Mouse (Mus musculus) heart, embryonic 13.5 days (tissue): ENCODE measurements at regions not wholly inside any gene's neighbourhood (a gene's known extent, or its start where the extent isn't known, plus 50 kb on each side); places are given as distances from the start of the nearest gene placed in this dataset.
"Not testable (repeated sequence)": the region's sequence is repeated elsewhere in the genome, so short reads cannot be mapped to it uniquely, and the experiment has no call there.

Source experiments
- ATAC-seq: fragments of 200-750 bp; cut with Nextera tagmentation; 2 replicates; pipeline ENCODE4 v1.8.0; 2017; ENCODE audit warnings: moderate TSS enrichment; ENCODE audit not compliant: insufficient number of reproducible peaks, low FRiP score, low TSS enrichment; ENCODE audit errors: extremely low read depth
- H3K27ac ChIP-seq: fragments of 300-500 bp; sonication (generic); replicated peaks from 2 replicates; pipeline ENCODE4 v1.5.1; 2015; ENCODE audit warnings: moderate library complexity, mild to moderate bottlenecking, inconsistent platforms
- H3K27me3 ChIP-seq: fragments of 300-500 bp; sonication (generic); replicated peaks from 2 replicates; pipeline ENCODE4 v1.6.1; 2015; ENCODE audit warnings: mild to moderate bottlenecking, inconsistent platforms
- H3K36me3 ChIP-seq: fragments of 300-500 bp; sonication (generic); 2 replicates; pipeline ENCODE4 v1.6.1; 2015; ENCODE audit warnings: mild to moderate bottlenecking, inconsistent platforms
- H3K4me1 ChIP-seq: fragments of 300-500 bp; sonication (generic); 2 replicates; pipeline ENCODE4 v1.6.1; 2015; ENCODE audit warnings: inconsistent platforms
- H3K4me2 ChIP-seq: fragments of 300-500 bp; sonication (generic); 2 replicates; pipeline ENCODE4 v1.6.1; 2015; ENCODE audit warnings: inconsistent platforms, mild to moderate bottlenecking, moderate library complexity
- H3K4me3 ChIP-seq: fragments of 300-500 bp; sonication (generic); 2 replicates; pipeline ENCODE4 v1.5.1; 2015; ENCODE audit warnings: moderate library complexity, mild to moderate bottlenecking, inconsistent platforms
- H3K9ac ChIP-seq: fragments of 300-500 bp; sonication (generic); 2 replicates; pipeline ENCODE4 v1.6.1; 2015; ENCODE audit warnings: inconsistent platforms, mild to moderate bottlenecking, moderate library complexity
- H3K9me3 ChIP-seq: fragments of 300-500 bp; sonication (generic); 2 replicates; pipeline ENCODE4 v1.6.1; 2016; ENCODE audit warnings: inconsistent platforms
- WGBS: fragments of 180-500 bp; shearing (Covaris S2); methylation state at CpG from one replicate; pipeline ENCODE4 v1.1.7; 2015; ENCODE audit warnings: mixed read lengths; 5-methylcytosine and 5-hydroxymethylcytosine counted together

- H3K9me3 ChIP-seq, H3K4me3 ChIP-seq, H3K4me1 ChIP-seq, H3K4me2 ChIP-seq, H3K27ac ChIP-seq, H3K27me3 ChIP-seq, H3K36me3 ChIP-seq, H3K9ac ChIP-seq: not testable (repeated sequence)
- 0 out of 2 replicates have a peak, but pooled peaks have one; percentile 12 for ATAC-seq
- 57% methylated on average over 3 of the region's 3 CpGs for WGBS
These were observed 57.9 kb upstream of the Zfp709 start for GRCm38 (mm10) chr8:71823655-71824622.

DNA sequence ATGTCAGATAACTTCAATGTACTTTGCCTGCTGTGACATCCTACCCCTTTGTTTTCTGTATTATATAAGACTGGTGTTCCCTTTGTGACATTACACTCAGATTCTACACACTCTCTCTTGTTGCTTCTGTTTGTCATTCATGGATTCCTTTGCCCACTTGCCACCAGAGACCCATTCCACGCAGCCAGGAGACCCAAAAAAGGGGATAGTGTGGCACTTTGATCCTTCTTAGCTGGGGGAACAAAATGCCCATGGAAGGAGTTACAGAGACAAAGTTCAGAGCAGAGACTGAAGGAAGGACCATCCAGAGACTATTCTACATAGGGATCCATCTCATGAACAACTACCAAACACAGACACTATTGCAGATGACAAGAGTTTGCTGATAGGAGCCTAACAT, 59.1 kb upstream of the Zfp709 start:
- H3K27me3 ChIP-seq, H3K4me1 ChIP-seq: not testable (repeated sequence)
- 47% methylated on average over 1 of the region's 1 CpGs for WGBS

GRCm38 (mm10) chr8:71819936-71820335, 61.9 kb upstream of the Zfp709 start:
- peak; percentile 49 for ATAC-seq
- H3K4me1 ChIP-seq, H3K4me3 ChIP-seq, H3K36me3 ChIP-seq, H3K4me2 ChIP-seq, H3K27ac ChIP-seq, H3K27me3 ChIP-seq, H3K9ac ChIP-seq: not testable (repeated sequence)
- WGBS, result 77% methylated on average over 8 of the region's 8 CpGs
- H3K9me3 ChIP-seq, result peaks cover 15% of the 10 kb centered on the region; the same call in 1 of the 2 replicates

More for the DNA sequence above, 59.1 kb upstream of the Zfp709 start:
- not testable (repeated sequence) for H3K4me3 ChIP-seq, ATAC-seq, H3K27ac ChIP-seq, H3K4me2 ChIP-seq, H3K36me3 ChIP-seq, H3K9me3 ChIP-seq, H3K9ac ChIP-seq

- not testable (repeated sequence) for H3K9ac ChIP-seq, H3K4me2 ChIP-seq, H3K4me1 ChIP-seq, H3K27ac ChIP-seq, H3K36me3 ChIP-seq, H3K27me3 ChIP-seq, H3K4me3 ChIP-seq
- H3K9me3 ChIP-seq, result peaks cover 15% of the 10 kb centered on the region; the same call in 1 of the 2 replicates
- peak; percentile 62; the same call in 1 of the 2 replicates for ATAC-seq
- WGBS, result 83% methylated on average over 9 of the region's 9 CpGs
These were observed 62.4 kb upstream of the Zfp709 start for GRCm38 (mm10) chr8:71819381-71819780.

GRCm38 (mm10) chr8:71816272-71817034, 65.4 kb upstream of the Zfp709 start:
- not testable (repeated sequence) for H3K27ac ChIP-seq, H3K4me1 ChIP-seq, H3K9ac ChIP-seq, H3K4me3 ChIP-seq, H3K27me3 ChIP-seq, ATAC-seq, H3K4me2 ChIP-seq, H3K36me3 ChIP-seq
- peaks cover 15% of the 10 kb centered on the region; the same call in 1 of the 2 replicates for H3K9me3 ChIP-seq
- 83% methylated on average over 20 of the region's 20 CpGs for WGBS

DNA sequence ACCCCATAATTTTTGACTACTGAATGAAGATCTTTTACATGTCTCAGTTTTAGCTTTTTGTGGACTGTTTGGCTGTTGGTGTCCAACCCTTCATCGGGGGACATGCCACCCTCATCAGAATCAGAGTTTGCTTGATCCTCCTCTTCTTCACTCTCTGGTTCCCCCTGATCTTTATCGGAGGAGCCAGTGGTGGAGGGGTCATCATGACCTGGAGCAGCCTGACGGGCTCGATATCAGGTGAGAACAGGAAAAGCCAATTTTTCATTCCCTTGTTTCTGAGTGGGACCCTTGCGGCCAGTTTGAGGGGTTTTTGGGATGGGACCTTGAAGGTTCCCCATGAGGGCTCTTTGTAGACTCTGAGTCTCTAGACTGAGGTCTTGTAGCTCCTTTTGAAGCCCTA, 66.0 kb upstream of the Zfp709 start:
- not testable (repeated sequence) for H3K4me2 ChIP-seq, H3K36me3 ChIP-seq, ATAC-seq, H3K27me3 ChIP-seq, H3K27ac ChIP-seq, H3K9ac ChIP-seq, H3K4me1 ChIP-seq, H3K4me3 ChIP-seq
- WGBS, result 84% methylated on average over 5 of the region's 5 CpGs
- H3K9me3 ChIP-seq, result peaks cover 15% of the 10 kb centered on the region; the same call in 1 of the 2 replicates

- not testable (repeated sequence) for H3K9ac ChIP-seq, H3K4me3 ChIP-seq, H3K27ac ChIP-seq, H3K36me3 ChIP-seq, H3K27me3 ChIP-seq, H3K4me1 ChIP-seq, H3K4me2 ChIP-seq, ATAC-seq
- 77% methylated on average over 14 of the region's 14 CpGs for WGBS
- peaks cover 13% of the 10 kb centered on the region; the same call in 1 of the 2 replicates for H3K9me3 ChIP-seq
These were observed 66.9 kb upstream of the Zfp709 start for GRCm38 (mm10) chr8:71814740-71815514.

DNA sequence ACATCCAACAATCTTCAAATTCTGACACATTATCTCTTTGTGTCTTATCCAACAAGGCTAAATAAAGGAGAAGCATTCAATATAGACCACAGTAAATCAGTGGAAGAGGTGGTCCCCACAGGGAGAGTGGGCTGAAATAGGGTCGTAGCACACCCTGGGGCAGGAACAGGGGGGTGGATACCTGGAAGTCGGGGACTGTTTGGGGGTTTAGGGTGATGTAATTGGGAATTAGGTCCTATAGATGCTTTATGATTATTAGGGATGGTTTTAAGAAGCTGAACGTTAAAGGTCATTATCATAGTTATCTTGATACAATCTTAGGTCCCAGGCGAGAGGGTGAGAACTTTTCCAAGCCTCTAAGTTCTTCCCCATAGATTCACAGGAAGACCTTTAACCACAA, 67.9 kb upstream of the Zfp709 start:
- not testable (repeated sequence) for H3K27me3 ChIP-seq, H3K9ac ChIP-seq, H3K36me3 ChIP-seq, H3K4me3 ChIP-seq, H3K9me3 ChIP-seq, H3K4me1 ChIP-seq, ATAC-seq, H3K4me2 ChIP-seq, H3K27ac ChIP-seq
- 70% methylated on average over 4 of the region's 4 CpGs for WGBS

- 79% methylated on average over 8 of the region's 8 CpGs for WGBS
- ATAC-seq, result not testable (repeated sequence)
These were observed 68.6 kb upstream of the Zfp709 start for GRCm38 (mm10) chr8:71813239-71813638.

GRCm38 (mm10) chr8:71807788-71808187, 74.0 kb upstream of the Zfp709 start:
- not testable (repeated sequence) for H3K4me2 ChIP-seq, H3K27ac ChIP-seq, H3K36me3 ChIP-seq, H3K27me3 ChIP-seq, H3K4me3 ChIP-seq, H3K9me3 ChIP-seq, H3K4me1 ChIP-seq, H3K9ac ChIP-seq, ATAC-seq
- WGBS, result 44% methylated on average over 3 of the region's 4 CpGs

More at GRCm38 (mm10) chr8:71813239-71813638, 68.6 kb upstream of the Zfp709 start:
- not testable (repeated sequence) for H3K4me3 ChIP-seq, H3K9ac ChIP-seq, H3K27me3 ChIP-seq, H3K27ac ChIP-seq, H3K9me3 ChIP-seq, H3K36me3 ChIP-seq, H3K4me1 ChIP-seq, H3K4me2 ChIP-seq

GRCm38 (mm10) chr8:71804586-71804985, 77.2 kb upstream of the Zfp709 start:
- 65% methylated on average over 1 of the region's 1 CpGs for whole genome bisulfite sequencing
- H3K4me2 ChIP-seq, H3K27me3 ChIP-seq, H3K4me1 ChIP-seq, H3K36me3 ChIP-seq, H3K4me3 ChIP-seq, H3K9me3 ChIP-seq, H3K27ac ChIP-seq, ATAC-seq, H3K9ac ChIP-seq: not testable (repeated sequence)
